Mouse (Mus musculus) ES-Bruce4 (cell line): ENCODE results near the gene Dlgap3. TPM values are rescaled to one million over a fixed set of nuclear protein-coding genes. Genes with fewer than 3 reads are reported as not detected.
A peak's percentile ranks its signal among the peaks of the same experiment; 100 is the strongest.

Experiments
- H3K27ac ChIP-seq: 2 replicates; pipeline ENCODE4 v1.5.1; 2012; ENCODE audit warnings: low read length, inconsistent platforms; ENCODE audit not compliant: insufficient read depth
- H3K27me3 ChIP-seq: 2 replicates; pipeline ENCODE4 v1.6.1; 2012; ENCODE audit warnings: mild to moderate bottlenecking, low read length, inconsistent platforms; ENCODE audit not compliant: control insufficient read depth, poor library complexity, insufficient read depth, severe bottlenecking
- H3K36me3 ChIP-seq: 2 replicates; pipeline ENCODE4 v1.6.1; 2012; ENCODE audit warnings: inconsistent platforms, mild to moderate bottlenecking, low read length, moderate library complexity; ENCODE audit not compliant: control insufficient read depth, poor library complexity, insufficient read depth, severe bottlenecking
- H3K4me1 ChIP-seq: one replicate; pipeline ENCODE4 v1.8.1; 2011; ENCODE audit warnings: low read length; ENCODE audit not compliant: control insufficient read depth, insufficient read depth
- H3K4me3 ChIP-seq: 2 replicates; pipeline ENCODE4 v1.5.1; 2011; ENCODE audit warnings: low read depth, mild to moderate bottlenecking, low read length
- H3K9ac ChIP-seq: 2 replicates; pipeline ENCODE4 v1.6.1; 2012; ENCODE audit warnings: low read depth, mild to moderate bottlenecking, inconsistent platforms; ENCODE audit not compliant: poor library complexity, severe bottlenecking
- H3K9me3 ChIP-seq: replicated peaks from 2 replicates; pipeline ENCODE4 v1.6.1; 2012; ENCODE audit warnings: mild to moderate bottlenecking, low read length, inconsistent platforms; ENCODE audit not compliant: control insufficient read depth, poor library complexity, insufficient read depth, severe bottlenecking
- CTCF ChIP-seq: IDR thresholded peaks from one replicate; pipeline ENCODE4 v1.8.1; 2011; ENCODE audit warnings: low read depth, low read length
- EP300 ChIP-seq: IDR thresholded peaks from 2 replicates; pipeline ENCODE4 v1.6.1; 2011; ENCODE audit warnings: low read depth, low read length; ENCODE audit not compliant: insufficient read depth
- POLR2A ChIP-seq: IDR thresholded peaks from one replicate; pipeline ENCODE4 v1.8.1; 2011; ENCODE audit warnings: low read length; ENCODE audit not compliant: insufficient read depth
- polyA plus RNA-seq: library from polyadenylated mRNA; stranded (reverse); fragments of >200 nt; gene quantifications from 2 replicates; pipeline ENCODE4 v1.2.4, GENCODE M21; 2011; ENCODE audit warnings: low read depth; ENCODE audit not compliant: missing spikeins, insufficient read depth, insufficient read length

Gene Dlgap3
- polyA plus RNA-seq, 1 experiment = 7.4 TPM

DNA sequence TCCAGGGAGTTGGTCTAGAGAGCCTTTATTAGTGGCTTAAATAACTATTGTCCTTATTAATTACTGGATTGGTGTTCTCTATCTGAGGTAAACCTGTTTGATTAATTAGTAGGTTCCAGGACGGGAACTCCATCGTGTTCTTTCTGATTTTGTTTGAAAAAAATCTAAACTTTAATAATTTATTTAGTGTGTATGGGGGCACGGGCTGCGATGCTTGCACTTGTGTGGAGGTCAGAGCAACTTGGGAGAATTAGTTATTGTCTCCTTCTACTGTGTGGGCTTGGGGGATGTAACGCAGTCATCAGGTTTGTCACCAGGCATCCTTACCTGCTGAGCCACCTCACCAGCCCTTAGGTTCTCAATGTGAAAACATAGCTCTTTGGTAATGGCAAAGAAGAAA lies 1.9 kb upstream of the Dlgap3 start:
- Histone ChIP-seq H3K4me1 (no peaks in the 10 kb centered on the region), H3K36me3 (no peaks in the 10 kb centered on the region), H3K4me3 (no peak overlapping the region), H3K27me3 (0 out of 2 replicates have a peak, but pooled peaks cover 2% of the 10 kb centered on the region), H3K9ac (no peak overlapping the region), H3K9me3 (no peaks in the 10 kb centered on the region), H3K27ac (no peak overlapping the region)
- TF ChIP-seq EP300 (no peak), POLR2A (no peak), CTCF (no peak)

DNA sequence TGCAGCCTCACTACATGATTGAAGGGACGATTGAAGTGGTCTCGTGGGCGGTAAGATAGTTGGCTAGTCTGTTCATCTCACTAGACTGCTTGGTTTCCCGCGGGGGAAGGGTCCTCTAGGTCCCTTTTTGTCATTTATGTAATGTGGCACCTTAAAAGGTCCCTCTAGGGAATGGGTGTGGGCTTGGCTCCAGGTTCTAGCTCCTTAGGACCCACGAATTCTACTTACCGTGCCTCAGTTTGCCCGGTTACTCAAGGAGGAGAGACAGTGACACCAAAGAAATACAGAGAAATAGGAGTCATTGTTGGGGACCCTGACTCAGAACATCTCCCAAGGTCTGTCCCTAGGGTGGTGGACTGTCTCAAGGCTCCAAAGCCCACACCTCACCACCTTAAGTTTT lies 1.3 kb upstream of the Dlgap3 start:
- no peaks in the 10 kb centered on the region for H3K36me3 ChIP-seq
- H3K4me1 ChIP-seq = no peaks in the 10 kb centered on the region
- peak overlapping the region; percentile 64; the same call in 1 of the 2 replicates for H3K4me3 ChIP-seq
- no peak overlapping the region for H3K27ac ChIP-seq
- 0 out of 2 replicates have a peak, but pooled peaks cover 2% of the 10 kb centered on the region for H3K27me3 ChIP-seq
- TF ChIP-seq EP300 (no peak), POLR2A (no peak), CTCF (no peak)
- no peaks in the 10 kb centered on the region for H3K9me3 ChIP-seq
- peak overlapping the region; percentile 83 for H3K9ac ChIP-seq

DNA sequence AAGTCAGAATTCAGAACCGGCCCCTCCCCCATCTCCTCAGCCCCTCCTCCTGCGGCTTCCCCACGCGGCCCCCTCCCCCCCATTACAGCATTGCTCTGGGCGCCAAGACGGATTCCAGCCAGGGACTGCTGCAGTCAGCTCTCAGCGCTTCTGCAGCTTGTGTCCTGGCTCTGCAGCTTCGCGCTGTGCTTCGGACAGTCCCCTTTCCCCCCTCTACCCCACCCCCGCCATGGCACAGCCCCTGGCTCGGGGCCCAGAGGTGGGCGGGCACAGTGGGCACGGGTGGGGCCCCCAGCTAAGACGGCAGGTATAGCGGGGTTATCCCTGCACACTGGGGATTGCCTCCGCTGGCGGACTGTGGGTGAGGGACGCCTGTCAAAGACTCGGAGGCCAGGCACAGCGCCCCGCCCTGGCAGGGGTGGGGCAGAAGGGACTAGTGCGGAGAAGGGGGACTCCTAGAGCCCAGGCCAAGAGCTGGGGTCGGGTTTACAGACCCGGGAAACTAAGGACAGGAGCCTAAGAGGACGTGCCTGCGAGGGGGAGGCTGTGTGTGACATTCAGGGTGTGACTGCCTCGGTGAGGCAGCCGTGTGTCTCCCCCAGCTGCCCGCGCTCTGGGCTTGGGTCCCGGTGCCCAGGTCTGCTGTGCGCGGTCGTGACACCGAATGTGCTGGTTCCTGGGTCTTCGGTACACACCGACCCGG lies 642 bp upstream of the Dlgap3 start:
- Histone ChIP-seq H3K9me3 (no peaks in the 10 kb centered on the region), H3K27me3 (no peaks in the 10 kb centered on the region), H3K4me3 (peak overlapping the region; percentile 64), H3K4me1 (no peaks in the 10 kb centered on the region), H3K36me3 (no peaks in the 10 kb centered on the region), H3K27ac (no peak overlapping the region), H3K9ac (peak overlapping the region; percentile 83)
- TF ChIP-seq EP300 (no peak), POLR2A (no peak)

DNA sequence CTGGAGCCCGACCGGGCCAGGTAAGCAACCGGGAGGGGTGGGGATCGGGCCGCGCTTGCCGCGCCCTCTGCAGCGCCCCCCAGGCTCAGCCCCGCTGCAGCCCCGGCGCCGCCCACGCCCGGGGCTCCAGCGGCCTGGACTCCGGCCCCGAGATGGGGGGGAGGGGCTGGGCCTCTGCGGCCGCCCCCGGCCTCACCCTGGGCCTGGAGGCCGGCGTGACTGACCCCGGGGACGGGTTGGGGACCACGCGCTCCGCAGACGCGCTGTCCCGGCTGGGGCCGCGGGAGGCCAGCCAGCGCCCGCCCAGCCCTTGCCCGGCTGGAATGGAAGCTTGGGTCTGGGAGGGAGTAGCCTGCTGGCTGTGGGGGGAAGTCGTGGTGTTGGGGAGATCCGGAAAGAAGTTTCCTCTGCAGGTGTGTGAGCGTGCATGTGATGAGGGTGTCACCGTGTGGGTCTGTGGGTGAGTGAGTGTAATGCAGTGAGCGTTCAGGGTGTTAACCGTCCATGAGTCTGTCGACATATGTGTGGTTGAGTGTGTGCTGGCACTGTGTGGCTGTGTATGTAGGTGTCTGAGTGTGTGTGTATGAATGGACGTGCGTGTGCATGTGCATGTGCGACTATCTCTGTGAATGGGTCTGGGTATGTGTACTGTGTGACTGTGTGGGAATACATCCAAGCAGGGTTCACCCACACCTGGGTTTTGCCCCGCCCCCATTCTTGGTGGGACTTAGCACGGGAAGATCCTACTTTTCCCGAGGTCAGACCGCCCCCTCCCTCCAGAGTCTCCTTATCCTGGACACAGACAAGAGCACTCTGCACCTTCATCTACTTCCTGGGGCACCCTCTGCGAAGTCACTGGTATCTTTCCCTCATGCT lies 580 bp downstream of the Dlgap3 start:
- Histone ChIP-seq H3K27ac (no peak overlapping the region), H3K9me3 (no peaks in the 10 kb centered on the region), H3K36me3 (no peaks in the 10 kb centered on the region), H3K4me3 (peak overlapping the region; percentile 61), H3K27me3 (no peaks in the 10 kb centered on the region), H3K4me1 (no peaks in the 10 kb centered on the region), H3K9ac (peak overlapping the region; percentile 83)
- TF ChIP-seq CTCF (no peak), EP300 (no peak), POLR2A (no peak)

DNA sequence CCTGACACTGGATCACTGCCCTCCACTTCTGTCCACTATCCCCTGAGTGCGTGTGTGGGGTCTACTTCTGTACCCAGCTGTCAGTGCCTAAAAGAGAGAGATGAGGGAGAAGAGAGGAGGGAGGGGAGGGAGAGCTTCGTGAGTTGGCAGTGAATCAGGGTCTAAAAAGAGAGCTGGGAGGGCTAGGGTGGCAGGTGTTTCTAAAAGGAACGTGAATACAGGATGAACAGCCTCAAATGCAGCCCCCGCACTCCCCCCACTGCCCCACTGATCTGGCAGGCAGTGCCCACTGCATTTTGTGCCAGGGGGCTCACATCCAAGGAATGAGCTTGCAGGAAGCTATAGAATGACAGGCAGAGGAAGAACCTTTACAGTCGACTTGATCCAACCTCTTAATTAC lies 1.9 kb downstream of the Dlgap3 start:
- Histone ChIP-seq H3K9ac (no peak overlapping the region), H3K27me3 (no peaks in the 10 kb centered on the region), H3K36me3 (no peaks in the 10 kb centered on the region), H3K27ac (no peak overlapping the region), H3K9me3 (no peaks in the 10 kb centered on the region), H3K4me1 (peaks cover 3% of the 10 kb centered on the region), H3K4me3 (no peak overlapping the region)
- TF ChIP-seq CTCF (no peak), POLR2A (no peak), EP300 (no peak)

DNA sequence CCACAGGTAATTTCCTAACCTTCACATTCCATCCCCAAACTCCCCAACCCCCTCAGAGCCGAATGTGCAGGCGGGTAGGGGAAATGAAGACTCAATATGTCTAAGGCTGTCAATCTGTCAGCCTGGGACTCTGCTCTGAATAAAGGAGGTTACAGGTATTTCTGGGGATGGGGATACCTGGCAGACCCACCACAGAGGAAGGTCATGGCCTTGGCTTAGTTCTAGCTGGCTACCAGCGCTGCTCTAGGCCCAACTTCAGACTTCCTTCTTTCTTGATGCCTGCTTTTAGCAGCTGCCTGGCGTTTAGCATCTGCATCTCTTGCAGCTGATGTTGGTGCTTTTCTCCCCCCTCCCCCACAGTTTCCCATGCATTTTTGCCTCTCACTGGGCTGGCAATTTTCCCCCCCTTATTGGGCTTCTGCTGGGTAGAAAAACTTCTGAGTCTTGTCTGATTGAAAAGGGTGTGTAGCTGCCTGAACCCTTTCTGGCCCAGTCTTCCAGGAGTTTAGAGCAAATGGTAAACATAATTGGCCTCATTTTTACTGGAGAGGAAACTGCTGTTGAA lies 2.4 kb downstream of the Dlgap3 start:
- Histone ChIP-seq H3K27ac (no peak overlapping the region), H3K9me3 (no peaks in the 10 kb centered on the region), H3K27me3 (no peaks in the 10 kb centered on the region), H3K4me1 (peaks cover 3% of the 10 kb centered on the region), H3K36me3 (no peaks in the 10 kb centered on the region), H3K4me3 (no peak overlapping the region), H3K9ac (no peak overlapping the region)
- TF ChIP-seq CTCF = no peak
- TF ChIP-seq EP300 = no peak
- no peak for TF ChIP-seq POLR2A
